Mouse (Mus musculus) CD8-positive naive resting alpha-beta T cell, adult 57 days (primary cell): ENCODE measurements around the gene Nom1. TPM values are rescaled to one million over a fixed set of nuclear protein-coding genes. Genes with fewer than 3 reads are reported as not detected.

Experiments used
- total RNA-seq: library from RNA; stranded (reverse); gene quantifications from one replicate; pipeline ENCODE4 v1.2.4, GENCODE M21; 2023

Gene Nom1
- 26.6 TPM for total RNA-seq

DNA sequence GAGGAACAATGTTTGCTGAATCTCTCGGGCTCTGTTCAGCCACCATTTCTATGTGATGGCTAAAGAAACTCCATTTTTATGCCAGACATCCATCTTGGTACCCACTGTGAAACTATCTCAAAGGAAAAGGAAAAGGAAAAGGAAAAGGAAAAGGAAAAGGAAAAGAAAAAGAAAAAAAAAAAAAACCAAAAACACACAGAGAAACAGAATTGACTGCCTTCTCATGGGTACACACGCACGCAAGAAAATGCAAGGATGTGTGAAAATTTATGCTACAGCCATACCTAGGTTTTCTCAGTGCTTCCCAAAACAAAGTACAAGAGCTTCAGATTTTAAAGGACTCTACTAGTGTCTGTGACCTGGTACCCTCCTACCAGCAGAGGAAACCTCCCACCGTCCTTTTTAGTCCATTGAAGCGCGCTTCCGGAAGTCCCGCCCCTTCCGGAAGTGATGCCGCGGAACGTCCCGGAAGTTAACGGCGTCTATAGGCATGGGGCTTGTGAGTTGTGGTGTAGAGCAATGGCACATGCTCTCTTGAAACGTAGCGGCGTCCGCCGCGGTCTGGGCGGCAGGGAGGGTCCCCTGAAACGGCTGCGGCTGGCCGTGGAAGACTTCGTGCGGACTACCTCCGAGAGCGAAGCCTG lies at the start of gene Nom1:
Gene Nom1 (plus strand): TSS at position 437 of the 644 bp plus-strand sequence.

DNA sequence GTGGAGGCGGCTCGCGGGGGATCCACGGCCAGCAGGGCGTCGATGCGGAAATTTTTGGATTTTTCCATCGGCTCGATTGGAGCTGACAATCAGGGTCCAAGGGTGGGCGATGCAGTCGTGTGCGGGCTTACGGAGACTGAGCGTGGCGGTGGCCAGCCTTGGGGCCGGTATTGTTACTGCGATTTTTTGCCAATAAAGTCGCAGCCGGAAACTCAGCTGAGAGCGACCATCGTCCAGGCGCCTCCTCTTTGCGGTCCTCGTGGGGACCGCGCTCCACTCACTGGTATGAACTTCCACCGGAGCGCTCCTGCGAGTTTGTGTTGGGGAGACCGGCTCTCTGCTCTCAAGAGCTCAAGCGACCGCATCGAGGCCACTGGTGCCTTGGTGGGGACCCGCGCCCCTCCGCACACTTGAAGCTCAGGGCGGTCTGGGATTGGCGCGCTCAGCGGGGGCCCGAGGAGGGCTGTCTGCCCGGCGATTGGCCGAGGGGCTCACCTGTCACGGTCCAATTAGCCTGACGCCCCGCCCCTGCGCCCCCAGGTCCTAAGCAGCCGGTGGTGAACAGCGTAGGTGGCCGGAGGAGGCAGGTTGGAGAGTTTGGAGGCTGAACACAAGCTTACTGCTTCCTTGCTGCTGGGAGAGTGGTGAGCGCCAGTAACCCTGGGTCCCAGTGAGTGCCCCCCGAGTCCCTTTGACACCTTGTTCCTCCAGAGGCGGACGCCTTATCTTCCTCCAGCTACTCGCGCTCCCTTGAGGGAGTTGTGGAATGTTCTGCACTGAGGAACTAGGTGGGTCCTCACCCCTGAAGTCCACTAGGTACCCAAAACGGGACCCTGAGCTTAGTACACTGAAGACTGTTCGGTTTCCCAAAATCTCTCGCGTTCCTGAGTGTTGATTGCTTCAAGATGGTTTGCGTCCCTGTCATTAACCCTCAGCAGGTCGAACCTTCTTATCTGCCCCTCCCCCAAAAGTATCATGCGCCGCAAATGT lies 44.0 kb downstream of the Nom1 start, which contains the start of gene Mnx1:
Gene Mnx1 (minus strand): TSS at position 263 of the 990 bp plus-strand sequence.

Other genes starting within 250 kb of the Nom1 start
- gene Rnf32, start 238.7 kb upstream of the Nom1 start, total RNA-seq, result 14.9 TPM
- gene Lmbr1, start 56.3 kb upstream of the Nom1 start, total RNA-seq, result 3.8 TPM
- gene Mnx1, start 43.8 kb downstream of the Nom1 start, total RNA-seq, result not detected
- gene Ube3c, start 134.6 kb downstream of the Nom1 start, total RNA-seq, result 39.2 TPM